Mouse (Mus musculus): ENCODE measurements around the gene Arfgef3. TPM values are rescaled to one million over a fixed set of nuclear protein-coding genes. Genes with fewer than 3 reads are reported as not detected.
"Not testable (repeated sequence)": the region's sequence is repeated elsewhere in the genome, so short reads cannot be mapped to it uniquely, and the experiment has no call there.

Gene Arfgef3
- polyA plus RNA-seq, 1 experiment from 2014 or later: 6.4 TPM

DNA sequence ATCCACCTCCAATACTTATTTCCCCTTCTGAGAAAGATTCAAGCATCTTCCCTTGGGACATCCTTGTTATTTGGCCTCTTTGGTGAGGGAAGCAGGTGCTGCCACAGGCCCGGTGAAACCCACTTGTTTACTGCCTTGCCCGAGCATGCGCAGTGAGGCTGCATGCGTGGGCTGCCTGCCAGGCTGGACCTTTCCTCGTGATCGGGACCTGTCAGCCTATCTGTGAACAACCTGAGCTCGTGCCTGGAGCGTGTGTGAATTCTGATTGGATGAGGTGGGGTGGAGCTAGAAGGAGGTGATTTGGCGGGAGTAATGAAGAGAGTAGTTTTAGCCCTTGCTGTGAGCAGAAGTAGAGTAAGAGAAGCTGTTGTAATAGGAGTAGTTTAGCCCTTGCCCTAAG lies 184.7 kb downstream of the Arfgef3 start:
- H3K36me3 ChIP-seq; H3K9ac ChIP-seq; H3K4me1 ChIP-seq (replicated peaks); H3K27me3 ChIP-seq; H3K9me3 ChIP-seq; H3K4me2 ChIP-seq; H3K27ac ChIP-seq (replicated peaks); H3K4me3 ChIP-seq; ATAC-seq (ENCODE audit: low FRiP score, low read depth): not testable (repeated sequence)
- WGBS: 87% methylated on average over 9 of the region's 9 CpGs

GRCm38 (mm10) chr10:18549321-18550216 lies 194.2 kb downstream of the Arfgef3 start:
- H3K4me1 ChIP-seq (replicated peaks): peaks cover 16% of the 10 kb centered on the region
- no peaks in the 10 kb centered on the region for H3K9me3 ChIP-seq
- H3K4me2 ChIP-seq: peak overlapping the region; percentile 58
- no peaks in the 10 kb centered on the region for H3K27me3 ChIP-seq
- WGBS: 4% methylated on average over 35 of the region's 35 CpGs
- peak overlapping the region; percentile 36 for H3K4me3 ChIP-seq
- no peaks in the 10 kb centered on the region for H3K36me3 ChIP-seq
- H3K9ac ChIP-seq: peak overlapping the region; percentile 24
- peak; percentile 67 for ATAC-seq (ENCODE audit: low FRiP score, low read depth)
- H3K27ac ChIP-seq (replicated peaks): peak overlapping the region; percentile 14; the same call in 1 of the 2 replicates

DNA sequence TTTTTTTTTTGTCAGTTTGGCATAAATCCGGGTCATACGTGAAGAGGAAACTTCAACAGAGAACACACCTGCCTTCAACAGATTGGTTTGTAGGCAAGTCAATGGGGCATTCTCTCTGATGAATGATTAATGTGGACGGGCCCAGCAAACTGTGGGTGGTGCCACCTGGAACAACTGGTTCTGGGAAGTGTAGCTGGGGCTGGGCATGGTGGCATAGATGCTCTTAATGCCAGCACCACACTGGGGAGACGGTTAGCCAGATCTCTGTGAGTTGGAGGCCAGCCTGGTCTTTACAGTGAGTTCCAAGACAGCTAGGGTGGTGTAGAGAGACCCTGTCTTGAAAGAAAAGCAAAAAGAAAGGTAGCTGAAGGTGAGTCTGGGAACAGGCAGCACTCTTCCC lies 196.4 kb downstream of the Arfgef3 start:
- no peak overlapping the region for H3K4me2 ChIP-seq
- ATAC-seq (ENCODE audit: low FRiP score, low read depth): no peak
- WGBS: 81% methylated on average over 4 of the region's 4 CpGs

GRCm38 (mm10) chr10:18545813-18546235 lies 197.9 kb downstream of the Arfgef3 start, which contains the start of gene Hebp2:
Gene Hebp2, minus strand, starts transcription at chr10:18546076.
- H3K4me1 ChIP-seq (replicated peaks): peaks cover 16% of the 10 kb centered on the region
- no peaks in the 10 kb centered on the region for H3K9me3 ChIP-seq
- H3K36me3 ChIP-seq: no peaks in the 10 kb centered on the region
- no peaks in the 10 kb centered on the region for H3K27me3 ChIP-seq
- peak within 1 kb of the TSS; percentile 67 for H3K27ac ChIP-seq (replicated peaks)
- H3K9ac ChIP-seq: peak within 1 kb of the TSS; percentile 83
- 0% methylated on average over 22 of the region's 22 CpGs for WGBS
- H3K4me2 ChIP-seq: peak within 1 kb of the TSS; percentile 96
- H3K4me3 ChIP-seq: peak within 1 kb of the TSS; percentile 70
- ATAC-seq (ENCODE audit: low FRiP score, low read depth): peak; percentile 91

More for the DNA sequence above, 196.4 kb downstream of the Arfgef3 start:
- no peaks in the 10 kb centered on the region for H3K9me3 ChIP-seq
- H3K27me3 ChIP-seq: no peaks in the 10 kb centered on the region
- H3K27ac ChIP-seq (replicated peaks): no peak overlapping the region
- H3K36me3 ChIP-seq: no peaks in the 10 kb centered on the region
- no peak overlapping the region for H3K4me3 ChIP-seq
- peaks cover 16% of the 10 kb centered on the region for H3K4me1 ChIP-seq (replicated peaks)
- no peak overlapping the region for H3K9ac ChIP-seq

DNA sequence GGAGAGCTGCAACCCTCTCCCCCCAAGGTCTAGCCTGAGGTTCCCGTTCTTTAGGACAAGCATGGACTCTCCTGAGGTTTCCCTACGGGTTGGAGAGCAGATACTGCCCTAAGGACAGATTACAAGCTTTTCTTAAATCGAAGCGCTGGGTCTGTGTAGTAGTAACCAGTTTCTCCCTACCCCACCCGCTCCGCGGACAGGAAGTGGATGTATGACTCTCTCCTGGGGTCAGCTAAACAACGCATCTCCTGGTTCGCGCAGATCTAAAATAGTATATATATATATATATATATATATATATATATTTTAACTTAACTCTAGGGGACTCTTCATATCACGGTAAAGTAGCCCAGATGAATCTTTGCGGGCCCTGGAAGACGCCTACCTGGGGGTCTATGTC lies 198.4 kb downstream of the Arfgef3 start:
- H3K27ac ChIP-seq (replicated peaks): no peak overlapping the region

GRCm38 (mm10) chr10:18536889-18537288 lies 206.9 kb downstream of the Arfgef3 start:
- H3K4me1 ChIP-seq (replicated peaks): no peaks in the 10 kb centered on the region
- no peaks in the 10 kb centered on the region for H3K9me3 ChIP-seq
- ATAC-seq (ENCODE audit: low FRiP score, low read depth): no peak
- 98% methylated on average over 2 of the region's 2 CpGs for WGBS
- H3K4me2 ChIP-seq: no peak overlapping the region
- H3K27me3 ChIP-seq: no peaks in the 10 kb centered on the region
- no peak overlapping the region for H3K9ac ChIP-seq
- H3K27ac ChIP-seq (replicated peaks): no peak overlapping the region
- peaks cover 5% of the 10 kb centered on the region; the same call in 1 of the 2 replicates for H3K36me3 ChIP-seq
- H3K4me3 ChIP-seq: no peak overlapping the region

More for the DNA sequence above, 198.4 kb downstream of the Arfgef3 start:
- Histone ChIP-seq H3K9me3 (no peaks in the 10 kb centered on the region), H3K4me3 (peak overlapping the region; percentile 70), H3K4me1 (replicated peaks) (peaks cover 16% of the 10 kb centered on the region), H3K4me2 (peak overlapping the region; percentile 96), H3K27me3 (no peaks in the 10 kb centered on the region), H3K9ac (peak overlapping the region; percentile 83), H3K36me3 (no peaks in the 10 kb centered on the region)
- no peak for ATAC-seq (ENCODE audit: low FRiP score, low read depth)
- 7% methylated on average over 13 of the region's 13 CpGs for WGBS

GRCm38 (mm10) chr10:18532293-18532692 lies 211.5 kb downstream of the Arfgef3 start:
- Histone ChIP-seq H3K4me3 (no peak overlapping the region), H3K9ac (no peak overlapping the region), H3K9me3 (no peaks in the 10 kb centered on the region), H3K27me3 (no peaks in the 10 kb centered on the region), H3K4me2 (no peak overlapping the region), H3K4me1 (replicated peaks) (0 out of 2 replicates have a peak, but pooled peaks cover 7% of the 10 kb centered on the region), H3K27ac (replicated peaks) (no peak overlapping the region), H3K36me3 (peaks cover 18% of the 10 kb centered on the region)
- ATAC-seq (ENCODE audit: low FRiP score, low read depth): no peak
- WGBS: 78% methylated on average over 8 of the region's 8 CpGs

Other genes with a start within 250 kb of the Arfgef3 start
- 11.8 and 13.7 TPM in 2 replicates for gene Hebp2, start 197.9 kb downstream of the Arfgef3 start, polyA plus RNA-seq (2015; fragmentation: Nextera tagmentation; extraction: Ambion mirVana)
- 0.55 and 0.71 TPM in 2 replicates for gene Gm4922, start 42.8 kb upstream of the Arfgef3 start, polyA plus RNA-seq (2015; fragmentation: Nextera tagmentation; extraction: Ambion mirVana)
- 10.0 and 11.6 TPM in 2 replicates for gene Perp, start 101.1 kb upstream of the Arfgef3 start, polyA plus RNA-seq (2015; fragmentation: Nextera tagmentation; extraction: Ambion mirVana)

Measured in hindbrain, embryonic 15.5 days (tissue).